Mouse (Mus musculus) heart, postnatal 0 days (tissue): Measurements from ENCODE around the gene Mcm8. TPM values are rescaled to one million over a fixed set of nuclear protein-coding genes. Genes with fewer than 3 reads are reported as not detected.

Experiments used
- ATAC-seq: fragments of 200-750 bp; cut with Nextera tagmentation; 2 replicates; pipeline ENCODE4 v1.8.0; 2017; ENCODE audit warnings: low read depth, moderate number of reproducible peaks, moderate library complexity; ENCODE audit not compliant: insufficient read depth
- DNase-seq: peaks from one replicate; pipeline ENCODE4 v3.0.0-alpha.2; 2016; ENCODE audit warnings: low spot score
- H3K27ac ChIP-seq: fragments of 300-500 bp; sonication (generic); 2 replicates; pipeline ENCODE4 v1.5.1; 2014; ENCODE audit warnings: low read depth, mild to moderate bottlenecking
- H3K27me3 ChIP-seq: fragments of 300-500 bp; sonication (generic); 2 replicates; pipeline ENCODE4 v1.6.1; 2014; ENCODE audit warnings: low read length, mixed read lengths; ENCODE audit not compliant: control insufficient read depth, insufficient read depth
- H3K36me3 ChIP-seq: fragments of 300-500 bp; sonication (generic); replicated peaks from 2 replicates; pipeline ENCODE4 v1.6.1; 2014; ENCODE audit warnings: low read length, mixed read lengths; ENCODE audit not compliant: control insufficient read depth, insufficient read depth
- H3K4me1 ChIP-seq: fragments of 300-500 bp; sonication (generic); 2 replicates; pipeline ENCODE4 v1.6.1; 2014; ENCODE audit warnings: antibody characterized with exemption; ENCODE audit not compliant: control insufficient read depth, insufficient read depth
- H3K4me2 ChIP-seq: fragments of 300-500 bp; sonication (generic); 2 replicates; pipeline ENCODE4 v1.6.1; 2014; ENCODE audit warnings: low read depth, mild to moderate bottlenecking, low read length, moderate library complexity
- H3K4me3 ChIP-seq: fragments of 300-500 bp; sonication (generic); 2 replicates; pipeline ENCODE4 v1.5.1; 2014; ENCODE audit warnings: low read depth, low read length
- H3K9ac ChIP-seq: fragments of 300-500 bp; sonication (generic); replicated peaks from 2 replicates; pipeline ENCODE4 v1.6.1; 2014; ENCODE audit warnings: low read depth, low read length, mixed read lengths
- H3K9me3 ChIP-seq: fragments of 300-500 bp; sonication (generic); replicated peaks from 2 replicates; pipeline ENCODE4 v1.6.1; 2016; ENCODE audit warnings: low read length; ENCODE audit not compliant: control insufficient read depth
- CTCF ChIP-seq: IDR thresholded peaks from 2 replicates; pipeline ENCODE4 v1.5.1; 2016; ENCODE audit warnings: antibody characterized with exemption, control low read depth, low read depth
- EP300 ChIP-seq: IDR thresholded peaks from 2 replicates; pipeline ENCODE4 v1.6.1; 2016; ENCODE audit warnings: antibody characterized with exemption, low read depth
- WGBS: fragments of 180-500 bp; shearing (Covaris S2); extraction: QIAGEN DNeasy Blood & Tissue Kit; methylation state at CpG from one replicate; pipeline ENCODE4 v1.1.7; 2014; 5-methylcytosine and 5-hydroxymethylcytosine counted together
- polyA plus RNA-seq: library from polyadenylated mRNA; unstranded; fragments of >200 nt; fragmentation: Nextera tagmentation; extraction: Ambion mirVana; gene quantifications from 2 replicates; pipeline ENCODE4 v1.2.1, GENCODE M21; 2015
- total RNA-seq: library from RNA; depleted of rRNA; stranded (reverse); fragments of >200 nt; gene quantifications from 2 replicates; pipeline ENCODE4 v1.2.3, GENCODE M21; 2014; ENCODE audit warnings: low replicate concordance

Mcm8 gene
- total and polyA plus RNA-seq, 2 experiments from 2014 or later = 2.1 to 4.0 TPM

DNA sequence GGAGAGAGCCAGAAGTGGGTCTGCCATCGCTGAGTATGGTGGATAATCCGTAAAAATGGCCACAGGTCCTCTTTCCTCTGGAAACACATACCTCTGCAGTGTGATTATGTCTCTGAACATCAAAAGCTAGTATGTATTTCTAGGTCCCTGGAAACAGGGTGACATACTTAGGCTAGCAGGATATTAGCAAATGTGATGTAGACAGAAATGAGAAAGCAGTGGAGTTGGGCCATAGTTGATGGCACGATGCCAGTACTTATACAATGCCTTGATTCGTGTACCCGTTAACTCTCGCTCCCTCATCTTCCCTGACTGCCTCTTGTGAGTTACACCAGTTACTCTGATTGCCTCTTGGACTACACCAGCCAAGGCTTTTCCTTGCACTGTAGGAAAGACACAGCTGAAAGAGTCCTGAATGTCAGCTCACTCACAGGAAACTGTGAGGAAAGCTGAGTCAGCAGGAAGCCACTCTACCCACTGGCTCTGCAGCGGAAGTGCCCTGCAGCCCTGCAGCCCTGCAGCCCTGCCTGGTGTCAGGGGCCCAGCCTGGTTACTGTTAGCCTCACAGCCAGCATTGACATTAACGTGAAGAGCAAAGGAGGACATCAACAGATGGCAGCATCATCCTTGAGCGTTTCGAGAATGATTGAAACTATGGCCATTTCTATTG is 57.9 kb downstream of the Mcm8 start:
- peaks cover 23% of the 10 kb centered on the region for H3K27me3 ChIP-seq
- WGBS = 72% methylated on average over 10 of the region's 10 CpGs
- no peaks in the 10 kb centered on the region for H3K9me3 ChIP-seq
- no peaks in the 10 kb centered on the region for H3K4me1 ChIP-seq
- DNase-seq (no peak), ATAC-seq (no peak)
- no peaks in the 10 kb centered on the region for H3K36me3 ChIP-seq
- H3K4me3 ChIP-seq = no peak overlapping the region
- no peak overlapping the region for H3K4me2 ChIP-seq
- no peak overlapping the region for H3K27ac ChIP-seq
- TF ChIP-seq CTCF = no peak
- TF ChIP-seq EP300 = no peak
- H3K9ac ChIP-seq = no peak overlapping the region

DNA sequence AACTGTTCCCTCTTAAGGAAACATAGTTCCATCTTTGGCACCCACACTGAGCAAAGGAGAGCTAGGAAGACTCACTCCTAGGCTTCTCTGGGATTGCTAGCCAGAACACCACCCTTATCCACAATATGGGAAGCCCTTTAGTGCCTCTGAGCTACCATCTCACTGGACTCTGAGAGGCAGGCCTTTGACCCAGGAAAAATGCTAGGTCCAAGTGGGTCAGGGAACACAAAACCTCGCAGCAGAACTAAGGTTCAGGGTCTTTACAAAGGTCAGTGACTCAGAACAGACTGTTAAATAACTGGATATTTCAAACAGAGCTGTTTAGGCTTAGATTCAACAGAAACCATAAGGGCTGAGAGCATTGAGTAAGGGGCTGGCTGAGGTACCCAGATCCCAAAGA is 61.0 kb downstream of the Mcm8 start:
- DNase-seq = no peak
- Histone ChIP-seq H3K9ac (no peak overlapping the region), H3K9me3 (no peaks in the 10 kb centered on the region), H3K36me3 (no peaks in the 10 kb centered on the region), H3K27me3 (peaks cover 52% of the 10 kb centered on the region), H3K4me1 (no peaks in the 10 kb centered on the region), H3K4me2 (no peak overlapping the region), H3K4me3 (no peak overlapping the region), H3K27ac (no peak overlapping the region)
- WGBS = 57% methylated on average over 1 of the region's 1 CpGs
- ATAC-seq = no peak
- TF ChIP-seq EP300 (no peak), CTCF (no peak)

GRCm38 (mm10) chr2:132879261-132880044 is 63.5 kb downstream of the Mcm8 start:
- under 1% methylated on average over 55 of the region's 58 CpGs for WGBS

GRCm38 (mm10) chr2:132880844-132881645 is 65.1 kb downstream of the Mcm8 start, which contains the start of gene Lrrn4:
Lrrn4 (minus strand) TSS chr2:132880891.
- H3K9ac ChIP-seq = no peak within 1 kb of the TSS
- DNase-seq = no peak

More at GRCm38 (mm10) chr2:132879261-132880044, 63.5 kb downstream of the Mcm8 start:
- Histone ChIP-seq H3K9ac (no peak overlapping the region), H3K36me3 (no peaks in the 10 kb centered on the region), H3K9me3 (no peaks in the 10 kb centered on the region), H3K4me1 (no peaks in the 10 kb centered on the region), H3K27ac (no peak overlapping the region), H3K4me2 (peak overlapping the region; percentile 70), H3K4me3 (peak overlapping the region; percentile 46), H3K27me3 (peaks cover 52% of the 10 kb centered on the region)
- DNase-seq = peak; percentile 13
- peak; percentile 52 for ATAC-seq
- TF ChIP-seq CTCF (no peak), EP300 (no peak)

DNA sequence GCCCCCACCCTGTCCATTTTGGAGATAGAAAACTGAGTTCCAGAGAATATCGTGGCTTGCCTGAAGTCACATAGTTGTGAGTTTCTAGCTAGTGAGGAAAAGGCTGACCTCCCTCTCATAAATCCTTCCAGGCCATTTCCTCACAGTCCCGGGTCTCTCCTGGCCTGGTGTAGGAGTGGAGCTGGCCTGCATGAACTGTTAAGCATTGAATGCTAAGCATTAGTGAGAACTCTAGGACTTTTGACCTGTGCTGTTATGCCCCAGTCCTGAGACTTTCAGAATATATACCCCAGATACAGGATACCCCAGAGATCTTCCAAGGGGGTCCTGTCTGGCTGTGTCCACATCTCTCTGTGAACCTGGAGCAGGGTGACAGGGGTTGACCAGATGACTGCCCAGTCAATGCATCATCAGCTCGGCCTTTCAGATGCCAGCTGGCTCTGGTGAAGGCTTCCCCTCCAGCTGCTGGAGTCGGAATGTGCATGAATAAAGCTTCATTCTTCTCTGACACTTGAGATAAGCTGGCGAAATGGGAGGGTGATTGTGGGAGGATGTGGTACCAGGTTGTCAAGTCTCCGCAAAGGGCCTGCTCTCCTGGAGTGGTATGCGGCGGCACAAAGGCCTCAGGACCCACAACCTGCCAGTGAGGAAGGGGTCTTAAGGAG is 68.5 kb downstream of the Mcm8 start:
- WGBS = 35% methylated on average over 8 of the region's 8 CpGs
- Histone ChIP-seq H3K4me1 (no peaks in the 10 kb centered on the region), H3K27me3 (peaks cover 23% of the 10 kb centered on the region), H3K27ac (no peak overlapping the region), H3K4me3 (no peak overlapping the region), H3K36me3 (no peaks in the 10 kb centered on the region), H3K9ac (no peak overlapping the region), H3K4me2 (no peak overlapping the region), H3K9me3 (no peaks in the 10 kb centered on the region)
- DNase-seq (no peak), ATAC-seq (no peak)
- no peak for TF ChIP-seq EP300
- TF ChIP-seq CTCF = no peak

More at GRCm38 (mm10) chr2:132880844-132881645, 65.1 kb downstream of the Mcm8 start, which contains the start of gene Lrrn4:
- WGBS = 17% methylated on average over 12 of the region's 12 CpGs
- peaks cover 52% of the 10 kb centered on the region for H3K27me3 ChIP-seq
- peak within 1 kb of the TSS; percentile 70 for H3K4me2 ChIP-seq
- TF ChIP-seq EP300 = no peak
- TF ChIP-seq CTCF = no peak
- no peaks in the 10 kb centered on the region for H3K9me3 ChIP-seq
- H3K4me3 ChIP-seq = peak within 1 kb of the TSS; percentile 46
- ATAC-seq = no peak
- no peaks in the 10 kb centered on the region for H3K4me1 ChIP-seq
- H3K27ac ChIP-seq = no peak within 1 kb of the TSS
- no peaks in the 10 kb centered on the region for H3K36me3 ChIP-seq
